Mouse (Mus musculus) thymus, adult 18-20 months (tissue): ENCODE measurements around the gene Zdhhc14.
A peak's percentile ranks its signal among the peaks of the same experiment; 100 is the strongest.

Experiments
- DNase-seq, 2 experiments: peaks; one replicate each; pipeline ENCODE4 v3.0.0; 2022; ENCODE audit warnings: mixed read lengths in 2 of 2

Gene Zdhhc14

GRCm38 (mm10) chr17:5747539-5748500 lies 255.5 kb downstream of the Zdhhc14 start:
- no peak for DNase-seq

- DNase-seq = no peak
Measured at GRCm38 (mm10) chr17:5748501-5748894, 256.1 kb downstream of the Zdhhc14 start.

DNA sequence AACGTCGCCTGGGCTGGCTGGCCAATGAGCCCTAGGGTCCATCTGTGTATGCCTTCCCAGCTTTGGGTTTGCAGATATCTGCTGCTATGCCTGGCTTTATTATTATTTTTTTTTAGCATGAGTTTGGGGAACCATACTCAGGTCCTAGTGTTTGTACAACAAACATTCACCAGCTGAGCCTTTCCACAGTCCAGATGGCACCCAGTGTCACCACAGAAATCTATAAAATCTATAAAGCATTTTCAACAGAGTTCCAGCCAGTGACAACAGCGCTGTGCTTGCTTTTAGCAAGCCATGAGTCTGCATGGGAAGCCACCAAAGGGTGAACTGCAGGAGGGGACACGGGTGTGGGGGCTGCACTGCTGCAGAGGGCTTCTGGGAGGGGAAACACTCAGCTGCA lies 257.9 kb downstream of the Zdhhc14 start:
- no peak for DNase-seq

- DNase-seq = no peak
Measured at GRCm38 (mm10) chr17:5751066-5751465, 258.7 kb downstream of the Zdhhc14 start.

DNA sequence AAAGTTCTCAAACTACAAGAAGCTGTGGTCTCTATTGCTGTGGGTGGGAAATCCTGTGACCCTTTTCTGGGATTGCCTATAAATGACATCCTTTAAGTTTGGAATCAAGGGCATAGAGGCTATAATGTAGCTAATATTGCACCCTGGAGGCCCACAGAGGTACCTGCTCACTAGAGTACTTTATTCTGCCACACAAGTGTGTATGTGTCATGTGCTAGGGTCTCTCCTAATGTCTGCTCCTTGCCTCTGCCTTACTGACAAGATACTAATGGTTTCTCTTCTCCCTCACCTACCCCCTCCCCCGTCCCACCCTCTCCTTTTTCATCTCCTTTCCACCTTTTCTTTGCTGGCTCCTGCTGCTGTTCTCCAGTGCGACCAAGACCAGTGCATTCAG lies 260.0 kb downstream of the Zdhhc14 start:
- no peak for DNase-seq

- peak in 1 of 2 experiments; percentile 22 for DNase-seq
Measured at GRCm38 (mm10) chr17:5752716-5753585, 260.6 kb downstream of the Zdhhc14 start.

DNA sequence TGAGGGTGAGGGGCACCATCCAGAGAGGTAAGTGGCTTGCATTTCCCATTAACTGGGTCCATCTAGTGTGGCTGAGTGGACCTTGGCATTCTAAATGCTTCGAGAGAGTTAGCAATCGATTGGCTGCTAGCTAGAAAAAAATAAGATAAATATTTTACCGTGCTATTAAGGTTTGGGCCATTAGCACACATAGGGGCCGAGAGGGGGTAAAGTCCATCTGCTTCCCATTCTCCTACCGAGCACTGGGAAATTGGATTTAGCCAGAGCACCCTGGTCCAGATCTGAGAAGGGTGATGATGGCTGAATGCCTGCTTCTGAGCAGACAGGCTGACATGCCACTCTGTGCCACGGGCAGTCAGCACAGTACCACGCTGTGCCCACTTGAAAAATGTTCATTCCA lies 263.1 kb downstream of the Zdhhc14 start:
- no peak for DNase-seq

- DNase-seq = no peak
Measured at GRCm38 (mm10) chr17:5756065-5756464, 263.7 kb downstream of the Zdhhc14 start.

DNA sequence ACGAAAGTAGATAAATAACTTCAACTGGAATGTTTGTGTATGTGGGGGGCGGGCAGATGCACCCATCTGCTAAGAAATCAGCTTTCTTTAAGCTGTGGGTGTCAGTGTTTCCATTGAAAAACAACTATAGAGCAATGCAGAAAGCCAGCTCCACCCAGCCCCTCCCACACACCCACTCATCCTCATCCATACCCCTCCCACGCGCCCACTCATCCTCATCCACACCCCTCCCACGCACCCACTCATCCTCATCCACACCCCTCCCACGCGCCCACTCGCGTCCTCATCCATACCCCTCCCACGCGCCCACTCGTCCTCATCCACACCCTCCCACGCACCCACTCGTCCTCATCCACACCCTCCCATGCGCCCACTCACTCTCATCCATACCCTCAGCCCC lies 264.5 kb downstream of the Zdhhc14 start:
- DNase-seq = no peak

DNA sequence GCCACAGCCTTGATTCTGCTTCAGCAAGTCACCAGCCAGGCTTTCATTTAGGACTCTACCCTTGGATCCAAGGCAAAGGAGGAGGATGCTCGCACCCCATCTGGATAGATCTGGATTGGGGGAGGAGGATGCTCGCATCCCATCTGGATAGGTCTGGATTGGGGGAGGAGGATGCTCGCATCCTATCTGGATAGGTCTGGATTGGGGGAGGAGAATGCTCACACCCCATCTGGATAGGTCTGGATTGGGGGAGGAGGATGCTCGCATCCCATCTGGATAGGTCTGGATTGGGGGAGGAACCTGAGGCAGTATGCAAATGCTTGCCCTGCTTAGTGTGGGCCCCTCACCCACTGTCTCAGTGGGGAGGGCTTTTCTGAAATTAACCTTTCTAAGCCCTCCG lies 271.4 kb downstream of the Zdhhc14 start:
- DNase-seq = no peak

- DNase-seq = no peak
Measured at GRCm38 (mm10) chr17:5764270-5764669, 271.9 kb downstream of the Zdhhc14 start.

DNA sequence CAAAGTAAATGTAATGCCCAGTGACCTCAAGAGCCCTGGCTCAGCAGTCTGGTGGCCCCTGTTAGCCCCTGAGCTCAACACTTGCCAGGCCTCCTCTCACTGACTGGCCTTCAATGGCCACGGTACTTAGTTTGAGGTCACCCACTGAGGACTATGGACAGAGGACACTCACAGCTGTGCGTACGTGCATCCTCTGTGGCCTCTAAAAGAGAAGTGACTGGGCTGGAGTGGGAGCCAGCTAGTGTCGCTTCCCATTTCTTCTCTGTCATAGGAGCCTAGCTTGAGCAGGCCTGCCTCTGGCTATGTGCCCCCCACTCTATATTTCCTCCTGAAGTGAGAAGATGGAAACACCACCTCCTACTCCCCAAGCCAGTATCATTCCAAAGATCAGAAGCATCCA lies 273.4 kb downstream of the Zdhhc14 start:
- DNase-seq = no peak

DNA sequence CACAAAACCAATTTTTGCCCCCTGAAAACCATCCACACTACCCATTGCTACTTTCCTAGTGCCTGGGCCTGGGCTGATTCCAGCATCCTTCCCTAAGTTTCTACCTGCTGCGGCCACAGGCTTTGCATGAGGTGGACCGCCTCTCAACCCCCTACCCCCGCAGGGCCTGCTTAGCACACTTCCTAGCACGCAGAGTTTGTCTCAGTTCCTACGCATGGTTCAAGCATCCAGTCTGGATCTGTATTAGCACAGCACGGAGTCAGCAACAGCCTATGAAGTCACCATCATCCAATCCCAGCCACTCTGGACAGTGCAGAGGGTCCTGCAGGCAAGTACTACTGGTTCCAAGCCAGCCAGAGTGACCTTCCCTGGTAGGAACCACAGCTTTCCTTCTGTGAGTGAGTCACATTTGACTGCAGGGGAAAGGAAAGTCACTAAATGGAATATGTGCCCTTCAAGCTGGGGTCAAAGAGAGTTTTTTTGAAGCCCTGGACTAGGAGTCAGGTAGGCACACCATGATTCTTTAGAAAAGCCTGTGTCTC lies 275.9 kb downstream of the Zdhhc14 start:
- no peak for DNase-seq

GRCm38 (mm10) chr17:5768810-5769520 lies 276.6 kb downstream of the Zdhhc14 start:
- peak; percentile 35 to 36 for DNase-seq

DNA sequence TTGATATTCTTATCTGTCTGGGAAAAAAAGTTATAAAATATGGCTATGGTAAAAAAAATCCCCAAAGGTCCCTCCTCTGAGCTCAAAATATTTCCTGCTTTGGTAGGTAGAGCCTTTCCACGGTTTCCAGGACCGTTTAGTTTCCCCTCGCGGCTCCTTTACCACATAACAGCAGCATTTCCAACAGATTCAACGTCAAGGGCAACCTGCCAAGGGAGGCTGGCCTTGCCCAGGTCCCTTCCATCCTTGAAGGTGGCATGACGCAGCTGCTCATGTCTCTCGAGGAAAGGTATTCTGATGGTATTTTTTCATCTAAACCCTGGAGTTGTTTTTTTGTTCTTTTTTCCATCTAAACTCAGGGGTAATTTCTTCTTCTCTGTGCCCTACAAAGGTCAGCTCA lies 277.4 kb downstream of the Zdhhc14 start:
- peak in 1 of 2 experiments; percentile 31 for DNase-seq

DNA sequence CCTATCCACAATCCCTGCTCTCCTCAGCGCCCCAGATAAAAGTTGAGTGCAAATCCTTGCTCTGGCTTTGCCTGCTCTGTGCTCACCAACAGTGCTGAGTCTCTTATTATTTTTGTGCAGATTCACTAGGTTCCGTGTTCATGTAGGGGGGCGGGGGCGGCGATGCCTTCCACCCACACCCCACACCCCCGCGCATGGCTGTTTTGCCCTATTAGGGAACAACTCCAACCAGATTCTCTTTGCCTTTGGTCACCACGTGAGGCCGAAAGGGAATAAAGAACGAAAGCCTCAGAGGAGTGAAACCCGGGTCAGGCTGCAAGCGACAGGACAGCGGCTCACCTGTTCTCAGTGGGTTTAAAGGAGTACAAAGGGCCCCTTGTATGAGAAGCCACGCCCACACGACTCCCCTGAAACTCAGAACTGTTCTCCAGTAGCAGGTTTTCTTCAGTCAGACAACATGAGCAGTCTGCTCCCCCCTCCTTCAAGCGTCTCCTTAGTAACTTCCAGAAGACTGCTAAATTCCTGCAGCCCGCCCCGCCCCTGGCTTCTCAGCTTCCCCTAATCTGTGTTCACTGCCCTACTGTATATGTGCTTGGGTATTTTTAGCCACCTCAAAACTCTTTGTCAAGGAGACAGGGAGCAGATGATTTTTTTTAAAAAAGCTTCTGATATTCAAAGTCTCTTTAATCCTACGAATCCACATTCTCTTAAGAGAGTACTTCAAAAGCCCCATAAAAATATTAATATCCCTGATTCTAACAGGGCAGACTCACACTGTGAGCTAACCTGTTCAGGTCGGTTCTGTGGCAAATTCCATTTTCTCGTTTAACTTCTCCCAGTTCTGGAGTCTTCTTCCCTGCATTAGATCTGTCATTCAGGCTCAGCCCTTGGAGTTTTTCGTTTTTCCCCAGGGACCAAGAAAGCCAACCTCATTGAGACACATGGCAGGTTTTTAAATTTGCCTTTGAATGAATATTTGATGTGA lies 278.2 kb downstream of the Zdhhc14 start:
- DNase-seq = peak in 1 of 2 experiments; percentile 42

- DNase-seq = no peak
Measured at GRCm38 (mm10) chr17:5780213-5780975, 288.0 kb downstream of the Zdhhc14 start.

GRCm38 (mm10) chr17:5785238-5785637 lies 292.9 kb downstream of the Zdhhc14 start:
- no peak for DNase-seq

DNA sequence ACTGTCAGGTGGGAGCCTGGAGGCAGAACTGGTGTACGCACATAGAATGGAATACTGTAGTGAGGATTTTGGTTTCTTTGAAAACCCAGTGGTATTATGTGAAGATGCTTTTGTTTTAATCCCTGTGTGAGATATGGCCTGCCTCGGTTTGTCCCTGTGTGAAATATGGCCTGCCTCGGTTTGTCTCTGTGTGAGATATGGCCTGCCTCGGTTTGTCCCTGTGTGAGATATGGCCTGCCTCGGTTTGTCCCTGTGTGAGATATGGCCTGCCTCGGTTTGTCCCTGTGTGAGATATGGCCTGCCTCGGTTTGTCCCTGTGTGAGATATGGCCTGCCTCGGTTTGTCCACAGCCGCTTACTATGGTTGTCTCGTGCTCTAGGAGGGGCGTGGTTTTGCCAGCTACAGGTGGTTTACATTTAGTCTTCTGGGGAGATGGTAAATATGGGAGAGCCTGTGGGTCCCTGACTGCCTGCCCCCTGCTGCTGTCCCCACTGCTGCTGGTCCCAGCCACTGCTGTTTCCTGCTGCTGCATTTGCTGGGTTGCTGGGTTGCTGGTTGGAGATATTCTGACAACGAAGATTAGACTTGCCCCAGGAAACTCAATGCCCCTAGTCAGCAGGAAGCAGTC lies 299.9 kb downstream of the Zdhhc14 start:
- no peak for DNase-seq

- DNase-seq = no peak
Measured at GRCm38 (mm10) chr17:5793593-5793992, 301.2 kb downstream of the Zdhhc14 start.
